Mouse (Mus musculus) liver, embryonic 15.5 days (tissue): ENCODE measurements around the gene Sfi1. TPM values are rescaled to one million over a fixed set of nuclear protein-coding genes. Genes with fewer than 3 reads are reported as not detected.
A peak's percentile ranks its signal among the peaks of the same experiment; 100 is the strongest.
"Not testable (repeated sequence)": the region's sequence is repeated elsewhere in the genome, so short reads cannot be mapped to it uniquely, and the experiment has no call there.

ENCODE experiments used
- ATAC-seq: fragments of 200-750 bp; cut with Nextera tagmentation; 2 replicates; pipeline ENCODE4 v1.8.0; 2017; ENCODE audit warnings: moderate number of reproducible peaks, mild to moderate bottlenecking, moderate library complexity; ENCODE audit not compliant: insufficient read depth
- H3K27ac ChIP-seq: fragments of 300-500 bp; sonication (generic); replicated peaks from 2 replicates; pipeline ENCODE4 v1.5.1; 2015; ENCODE audit warnings: mild to moderate bottlenecking, inconsistent platforms
- H3K27me3 ChIP-seq: fragments of 300-500 bp; sonication (generic); 2 replicates; pipeline ENCODE4 v1.6.1; 2015; ENCODE audit warnings: mild to moderate bottlenecking, inconsistent platforms
- H3K36me3 ChIP-seq: fragments of 300-500 bp; sonication (generic); replicated peaks from 2 replicates; pipeline ENCODE4 v1.6.1; 2015; ENCODE audit warnings: moderate library complexity, mild to moderate bottlenecking, inconsistent platforms
- H3K4me1 ChIP-seq: fragments of 300-500 bp; sonication (generic); replicated peaks from 2 replicates; pipeline ENCODE4 v1.6.1; 2015; ENCODE audit warnings: inconsistent platforms
- H3K4me2 ChIP-seq: fragments of 300-500 bp; sonication (generic); 2 replicates; pipeline ENCODE4 v1.6.1; 2015; ENCODE audit warnings: moderate library complexity, mild to moderate bottlenecking, inconsistent platforms
- H3K4me3 ChIP-seq: fragments of 300-500 bp; sonication (generic); replicated peaks from 2 replicates; pipeline ENCODE4 v1.5.1; 2015; ENCODE audit warnings: mild to moderate bottlenecking, inconsistent platforms
- H3K9ac ChIP-seq: fragments of 300-500 bp; sonication (generic); 2 replicates; pipeline ENCODE4 v1.6.1; 2015; ENCODE audit warnings: moderate library complexity, mild to moderate bottlenecking, inconsistent platforms
- H3K9me3 ChIP-seq: fragments of 300-500 bp; sonication (generic); replicated peaks from 2 replicates; pipeline ENCODE4 v1.6.1; 2016; ENCODE audit warnings: inconsistent platforms
- WGBS: fragments of 180-500 bp; shearing (Covaris S2); methylation state at CpG from one replicate; pipeline ENCODE4 v1.1.7; 2015; ENCODE audit warnings: mixed read lengths; ENCODE audit not compliant: insufficient replicate concordance; 5-methylcytosine and 5-hydroxymethylcytosine counted together
- polyA plus RNA-seq: library from polyadenylated mRNA; unstranded; fragments of >200 nt; fragmentation: Nextera tagmentation; extraction: Ambion mirVana; gene quantifications from 2 replicates; pipeline ENCODE4 v1.2.1, GENCODE M21; 2015

Gene Sfi1
- polyA plus RNA-seq, 1 experiment from 2014 or later, result 3.2 TPM

DNA sequence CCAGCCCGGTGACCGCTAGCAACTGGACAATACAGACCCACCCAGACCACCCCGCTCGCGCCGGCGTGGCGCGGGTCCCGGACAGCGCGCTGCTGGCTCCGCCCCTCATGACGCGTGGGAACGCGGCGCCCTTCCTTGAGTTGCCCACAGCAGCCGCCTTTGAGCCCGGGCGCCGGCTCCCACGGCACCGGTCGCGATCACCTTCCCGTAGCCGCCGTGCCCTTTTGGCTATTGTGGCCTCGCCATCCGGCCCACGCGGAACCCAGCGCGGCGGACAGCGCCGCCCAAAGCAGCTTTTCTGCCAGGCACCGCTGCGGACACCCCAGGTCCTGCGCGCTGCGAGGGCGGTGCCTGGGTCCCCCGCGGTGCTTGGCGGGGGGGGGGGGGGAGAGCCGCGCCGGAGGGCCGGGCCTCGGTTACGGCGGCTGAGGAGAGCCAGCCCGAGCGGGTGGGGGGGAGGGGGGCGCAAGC lies 9.0 kb upstream of the Sfi1 start, which contains the start of gene Eif4enif1:
Gene Eif4enif1 (plus strand): TSS at position 162 of the 471 bp plus-strand sequence.
- Histone ChIP-seq H3K4me3 (peak within 1 kb of the TSS; percentile 58), H3K4me2 (peak within 1 kb of the TSS; percentile 50), H3K27ac (peak within 1 kb of the TSS; percentile 56), H3K9me3 (no peaks in the 10 kb centered on the region), H3K9ac (peak within 1 kb of the TSS; percentile 57), H3K4me1 (peaks cover 25% of the 10 kb centered on the region), H3K36me3 (peaks cover 30% of the 10 kb centered on the region), H3K27me3 (no peaks in the 10 kb centered on the region)
- peak; percentile 87 for ATAC-seq
- WGBS, result 0% methylated on average over 47 of the region's 57 CpGs

GRCm38 (mm10) chr11:3201326-3202230 lies 8.3 kb upstream of the Sfi1 start:
- Histone ChIP-seq H3K27me3 (no peaks in the 10 kb centered on the region), H3K9me3 (no peaks in the 10 kb centered on the region), H3K27ac (peak overlapping the region; percentile 56), H3K4me2 (peak overlapping the region; percentile 45), H3K4me3 (peak overlapping the region; percentile 58), H3K9ac (peak overlapping the region; percentile 9; the same call in 1 of the 2 replicates), H3K4me1 (peaks cover 21% of the 10 kb centered on the region), H3K36me3 (peaks cover 23% of the 10 kb centered on the region)
- peak; percentile 8 for ATAC-seq
- 6% methylated on average over 16 of the region's 16 CpGs for WGBS

- H3K27me3 ChIP-seq, H3K4me2 ChIP-seq, H3K4me3 ChIP-seq, H3K27ac ChIP-seq, ATAC-seq, H3K9me3 ChIP-seq, H3K9ac ChIP-seq: not testable (repeated sequence)
- peaks cover 14% of the 10 kb centered on the region for H3K36me3 ChIP-seq
- H3K4me1 ChIP-seq, result peaks cover 13% of the 10 kb centered on the region
- 81% methylated on average over 6 of the region's 7 CpGs for WGBS
Measured at GRCm38 (mm10) chr11:3200636-3201035, 7.4 kb upstream of the Sfi1 start.

- whole genome bisulfite sequencing, result 53% methylated on average over 1 of the region's 1 CpGs
- not testable (repeated sequence) for H3K4me1 ChIP-seq, H3K36me3 ChIP-seq, H3K9ac ChIP-seq, H3K27ac ChIP-seq, ATAC-seq, H3K27me3 ChIP-seq, H3K9me3 ChIP-seq, H3K4me3 ChIP-seq, H3K4me2 ChIP-seq
Measured at GRCm38 (mm10) chr11:3182707-3183106, 10.6 kb downstream of the Sfi1 start.

DNA sequence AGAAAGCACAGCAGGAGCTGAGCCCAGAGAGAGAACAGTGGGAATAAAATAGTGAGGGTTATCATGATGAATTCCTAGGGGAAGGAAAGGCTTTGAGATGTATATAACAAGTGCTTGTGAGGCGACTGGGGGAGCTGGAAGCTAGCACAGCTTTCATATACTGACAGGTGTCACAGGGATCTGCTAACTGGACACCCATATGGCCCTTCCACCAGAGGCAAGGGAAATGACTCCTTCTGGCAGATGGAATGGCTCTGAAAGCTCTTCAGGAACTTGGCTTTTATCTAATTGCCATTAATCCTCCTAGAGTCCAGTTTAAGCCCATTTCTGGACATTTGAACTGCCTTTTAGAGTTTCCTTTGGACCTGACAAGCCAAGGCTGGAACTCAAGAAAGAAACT lies 11.3 kb downstream of the Sfi1 start:
- not testable (repeated sequence) for ATAC-seq, H3K4me1 ChIP-seq, H3K27ac ChIP-seq, H3K9me3 ChIP-seq, H3K36me3 ChIP-seq, H3K9ac ChIP-seq, H3K4me3 ChIP-seq, H3K27me3 ChIP-seq, H3K4me2 ChIP-seq
- WGBS, result 38% methylated on average over 1 of the region's 1 CpGs

DNA sequence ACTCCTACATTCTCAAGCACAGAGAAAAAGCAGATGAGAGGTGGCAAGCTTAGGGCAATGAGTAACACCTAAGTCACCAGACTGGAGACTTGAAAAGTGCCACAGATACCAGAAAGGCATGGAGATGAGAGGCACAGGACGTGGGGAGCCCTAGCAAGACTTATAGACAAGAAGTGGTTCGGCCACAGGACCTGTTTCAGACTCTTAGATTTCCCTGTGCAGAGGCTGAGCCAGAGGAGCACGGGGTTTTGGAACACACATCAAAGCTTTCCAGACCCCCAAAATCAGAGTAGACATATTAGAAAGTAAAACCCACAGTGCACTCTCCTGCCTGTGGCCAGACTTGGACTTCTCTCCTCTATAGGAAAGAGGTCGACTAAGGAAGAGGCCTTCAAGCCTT lies 12.0 kb downstream of the Sfi1 start:
- ATAC-seq, H3K9ac ChIP-seq, H3K4me3 ChIP-seq, H3K4me1 ChIP-seq, H3K4me2 ChIP-seq, H3K36me3 ChIP-seq, H3K27me3 ChIP-seq, H3K9me3 ChIP-seq, H3K27ac ChIP-seq: not testable (repeated sequence)
- WGBS, result 25% methylated on average over 4 of the region's 4 CpGs

GRCm38 (mm10) chr11:3180510-3181160 lies 12.6 kb downstream of the Sfi1 start:
- 67% methylated on average over 6 of the region's 6 CpGs for WGBS
- not testable (repeated sequence) for H3K36me3 ChIP-seq, ATAC-seq, H3K9me3 ChIP-seq, H3K27ac ChIP-seq, H3K27me3 ChIP-seq, H3K4me1 ChIP-seq, H3K9ac ChIP-seq, H3K4me2 ChIP-seq, H3K4me3 ChIP-seq

DNA sequence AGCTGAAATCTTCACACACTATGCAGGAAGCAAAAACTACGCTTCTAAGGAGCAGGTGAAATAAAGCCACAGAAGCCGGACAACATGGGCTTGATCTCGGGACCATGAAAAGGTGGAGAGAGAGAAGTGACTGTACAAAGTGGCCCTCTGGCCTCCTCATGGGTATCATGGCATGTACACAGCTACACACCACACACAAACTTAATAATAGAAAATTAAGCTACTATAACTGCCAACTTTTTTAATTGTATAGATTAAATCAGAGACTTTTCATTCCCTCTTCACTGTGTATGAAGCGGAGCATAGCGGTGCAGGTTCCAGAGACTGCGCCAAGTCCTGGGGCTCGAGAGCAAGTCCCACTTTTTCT lies 13.6 kb downstream of the Sfi1 start:
- not testable (repeated sequence) for H3K4me3 ChIP-seq, H3K27me3 ChIP-seq, ATAC-seq, H3K27ac ChIP-seq, H3K9me3 ChIP-seq, H3K4me1 ChIP-seq, H3K4me2 ChIP-seq, H3K9ac ChIP-seq, H3K36me3 ChIP-seq
- WGBS, result 73% methylated on average over 7 of the region's 7 CpGs

- not testable (repeated sequence) for H3K27ac ChIP-seq, H3K9ac ChIP-seq, H3K4me3 ChIP-seq, H3K27me3 ChIP-seq, H3K4me2 ChIP-seq, ATAC-seq, H3K4me1 ChIP-seq, H3K36me3 ChIP-seq, H3K9me3 ChIP-seq
- WGBS, result 68% methylated on average over 6 of the region's 6 CpGs
Measured at GRCm38 (mm10) chr11:3178968-3179725, 14.1 kb downstream of the Sfi1 start.

- H3K4me1 ChIP-seq, H3K4me3 ChIP-seq, H3K4me2 ChIP-seq, H3K9ac ChIP-seq, H3K36me3 ChIP-seq, H3K9me3 ChIP-seq, H3K27ac ChIP-seq, H3K27me3 ChIP-seq: not testable (repeated sequence)
- peak; percentile 45 for ATAC-seq
- 69% methylated on average over 11 of the region's 11 CpGs for WGBS
Measured at GRCm38 (mm10) chr11:3173425-3174318, 19.6 kb downstream of the Sfi1 start.
